Mouse (Mus musculus) stomach, embryonic 16.5 days (tissue): ENCODE data around the gene Ttn. TPM values are rescaled to one million over a fixed set of nuclear protein-coding genes. Genes with fewer than 3 reads are reported as not detected.

ENCODE experiments used
- ATAC-seq: fragments of 200-750 bp; cut with Nextera tagmentation; 2 replicates; pipeline ENCODE4 v1.8.0; 2017; ENCODE audit warnings: moderate number of reproducible peaks, moderate TSS enrichment; ENCODE audit not compliant: insufficient read depth, low FRiP score
- H3K27ac ChIP-seq: fragments of 300-500 bp; sonication (generic); 2 replicates; pipeline ENCODE4 v1.5.1; 2014; ENCODE audit warnings: low read length
- H3K27me3 ChIP-seq: fragments of 300-500 bp; sonication (generic); 2 replicates; pipeline ENCODE4 v1.6.1; 2014; ENCODE audit warnings: low read length, control low read depth, mixed read lengths; ENCODE audit not compliant: control insufficient read depth, insufficient read depth
- H3K36me3 ChIP-seq: fragments of 300-500 bp; sonication (generic); 2 replicates; pipeline ENCODE4 v1.6.1; 2014; ENCODE audit warnings: low read length; ENCODE audit not compliant: control insufficient read depth, insufficient read depth
- H3K4me1 ChIP-seq: fragments of 300-500 bp; sonication (generic); 2 replicates; pipeline ENCODE4 v1.6.1; 2014; ENCODE audit warnings: low read length, control low read depth, mixed read lengths; ENCODE audit not compliant: control insufficient read depth, insufficient read depth
- H3K4me2 ChIP-seq: fragments of 300-500 bp; sonication (generic); 2 replicates; pipeline ENCODE4 v1.6.1; 2014; ENCODE audit warnings: low read depth, low read length, mixed read lengths
- H3K4me3 ChIP-seq: fragments of 300-500 bp; sonication (generic); replicated peaks from 2 replicates; pipeline ENCODE4 v1.5.1; 2014; ENCODE audit warnings: mild to moderate bottlenecking, low read length
- H3K9ac ChIP-seq: fragments of 300-500 bp; sonication (generic); 2 replicates; pipeline ENCODE4 v1.6.1; 2014; ENCODE audit warnings: low read length
- H3K9me3 ChIP-seq: fragments of 300-500 bp; sonication (generic); replicated peaks from 2 replicates; pipeline ENCODE4 v1.6.1; 2016; ENCODE audit warnings: low read length, control low read depth; ENCODE audit not compliant: control insufficient read depth
- WGBS: fragments of 180-500 bp; shearing (Covaris S2); extraction: QIAGEN DNeasy Blood & Tissue Kit; methylation state at CpG from one replicate; pipeline ENCODE4 v1.1.7; 2014; 5-methylcytosine and 5-hydroxymethylcytosine counted together
- polyA plus RNA-seq: library from polyadenylated mRNA; unstranded; fragments of >200 nt; fragmentation: Nextera tagmentation; extraction: Ambion mirVana; gene quantifications from 2 replicates; pipeline ENCODE4 v1.2.1, GENCODE M21; 2015

Gene Ttn
- polyA plus RNA-seq, 1 experiment from 2014 or later = 45.3 TPM

GRCm38 (mm10) chr2:76987317-76987716 is 5.0 kb upstream of the Ttn start:
- Histone ChIP-seq H3K36me3 (no peaks in the 10 kb centered on the region), H3K27ac (no peak overlapping the region), H3K27me3 (no peaks in the 10 kb centered on the region), H3K4me2 (no peak overlapping the region), H3K9ac (no peak overlapping the region), H3K4me3 (no peak overlapping the region), H3K9me3 (no peaks in the 10 kb centered on the region), H3K4me1 (no peaks in the 10 kb centered on the region)
- 61% methylated on average over 4 of the region's 4 CpGs for WGBS
- no peak for ATAC-seq

- Histone ChIP-seq H3K4me2 (no peak overlapping the region), H3K9me3 (no peaks in the 10 kb centered on the region), H3K36me3 (no peaks in the 10 kb centered on the region), H3K27ac (no peak overlapping the region), H3K4me3 (no peak overlapping the region), H3K9ac (no peak overlapping the region), H3K27me3 (no peaks in the 10 kb centered on the region), H3K4me1 (no peaks in the 10 kb centered on the region)
- 74% methylated on average over 5 of the region's 5 CpGs for WGBS
- no peak for ATAC-seq
These were observed 2.0 kb upstream of the Ttn start for GRCm38 (mm10) chr2:76984384-76984783.

- H3K4me2 ChIP-seq = no peak overlapping the region
- H3K27ac ChIP-seq = no peak overlapping the region
- no peaks in the 10 kb centered on the region for H3K4me1 ChIP-seq
- no peak overlapping the region for H3K4me3 ChIP-seq
- no peak overlapping the region for H3K9ac ChIP-seq
- no peaks in the 10 kb centered on the region for H3K36me3 ChIP-seq
- ATAC-seq = no peak
- 29% methylated on average over 5 of the region's 5 CpGs for WGBS
- no peaks in the 10 kb centered on the region for H3K9me3 ChIP-seq
- no peaks in the 10 kb centered on the region for H3K27me3 ChIP-seq
These were observed 1.3 kb upstream of the Ttn start for GRCm38 (mm10) chr2:76983601-76984000.

GRCm38 (mm10) chr2:76981717-76982116 is 630 bp downstream of the Ttn start:
- H3K27me3 ChIP-seq = no peaks in the 10 kb centered on the region
- H3K4me2 ChIP-seq = no peak overlapping the region
- ATAC-seq = no peak
- no peaks in the 10 kb centered on the region for H3K4me1 ChIP-seq
- 61% methylated on average over 5 of the region's 5 CpGs for WGBS
- H3K27ac ChIP-seq = no peak overlapping the region
- H3K36me3 ChIP-seq = no peaks in the 10 kb centered on the region
- no peak overlapping the region for H3K4me3 ChIP-seq
- H3K9me3 ChIP-seq = no peaks in the 10 kb centered on the region
- no peak overlapping the region for H3K9ac ChIP-seq

- no peaks in the 10 kb centered on the region for H3K36me3 ChIP-seq
- no peak overlapping the region for H3K27ac ChIP-seq
- no peaks in the 10 kb centered on the region for H3K9me3 ChIP-seq
- H3K4me3 ChIP-seq = no peak overlapping the region
- H3K4me2 ChIP-seq = no peak overlapping the region
- H3K27me3 ChIP-seq = no peaks in the 10 kb centered on the region
- no peak overlapping the region for H3K9ac ChIP-seq
- no peaks in the 10 kb centered on the region for H3K4me1 ChIP-seq
- WGBS = 54% methylated on average over 9 of the region's 9 CpGs
- no peak for ATAC-seq
These were observed 2.2 kb downstream of the Ttn start for GRCm38 (mm10) chr2:76980146-76980545.

- WGBS = 81% methylated on average over 6 of the region's 6 CpGs
- H3K27ac ChIP-seq = no peak overlapping the region
- H3K9ac ChIP-seq = no peak overlapping the region
- H3K36me3 ChIP-seq = no peaks in the 10 kb centered on the region
- no peaks in the 10 kb centered on the region for H3K4me1 ChIP-seq
- H3K27me3 ChIP-seq = no peaks in the 10 kb centered on the region
- no peaks in the 10 kb centered on the region for H3K9me3 ChIP-seq
- ATAC-seq = no peak
- H3K4me2 ChIP-seq = no peak overlapping the region
- H3K4me3 ChIP-seq = no peak overlapping the region
These were observed 4.7 kb downstream of the Ttn start for GRCm38 (mm10) chr2:76977650-76978049.

- WGBS = 67% methylated on average over 4 of the region's 4 CpGs
- no peak for ATAC-seq
- H3K9ac ChIP-seq = no peak overlapping the region
- H3K36me3 ChIP-seq = no peaks in the 10 kb centered on the region
- no peak overlapping the region for H3K4me2 ChIP-seq
- H3K4me1 ChIP-seq = no peaks in the 10 kb centered on the region
- H3K27ac ChIP-seq = no peak overlapping the region
- H3K27me3 ChIP-seq = no peaks in the 10 kb centered on the region; the same call in 1 of the 2 replicates
- no peaks in the 10 kb centered on the region for H3K9me3 ChIP-seq
- H3K4me3 ChIP-seq = no peak overlapping the region
These were observed 10.3 kb downstream of the Ttn start for GRCm38 (mm10) chr2:76972051-76972450.

GRCm38 (mm10) chr2:76971069-76971468 is 11.3 kb downstream of the Ttn start:
- Histone ChIP-seq H3K36me3 (no peaks in the 10 kb centered on the region), H3K4me2 (no peak overlapping the region), H3K4me3 (no peak overlapping the region), H3K9me3 (no peaks in the 10 kb centered on the region), H3K4me1 (no peaks in the 10 kb centered on the region), H3K27me3 (no peaks in the 10 kb centered on the region; the same call in 1 of the 2 replicates), H3K27ac (no peak overlapping the region), H3K9ac (no peak overlapping the region)
- WGBS = 59% methylated on average over 5 of the region's 5 CpGs
- no peak for ATAC-seq

- Histone ChIP-seq H3K4me2 (no peak overlapping the region), H3K36me3 (no peaks in the 10 kb centered on the region), H3K27me3 (no peaks in the 10 kb centered on the region; the same call in 1 of the 2 replicates), H3K27ac (no peak overlapping the region), H3K9me3 (no peaks in the 10 kb centered on the region), H3K4me1 (no peaks in the 10 kb centered on the region), H3K9ac (no peak overlapping the region), H3K4me3 (no peak overlapping the region)
- WGBS = 14% methylated on average over 4 of the region's 4 CpGs
- ATAC-seq = no peak
These were observed 11.7 kb downstream of the Ttn start for GRCm38 (mm10) chr2:76970669-76971068.

GRCm38 (mm10) chr2:76970204-76970603 is 12.1 kb downstream of the Ttn start:
- Histone ChIP-seq H3K4me3 (no peak overlapping the region), H3K9me3 (no peaks in the 10 kb centered on the region), H3K9ac (no peak overlapping the region), H3K27ac (no peak overlapping the region), H3K4me1 (no peaks in the 10 kb centered on the region), H3K4me2 (no peak overlapping the region), H3K27me3 (no peaks in the 10 kb centered on the region; the same call in 1 of the 2 replicates), H3K36me3 (no peaks in the 10 kb centered on the region)
- WGBS = 62% methylated on average over 6 of the region's 6 CpGs
- ATAC-seq = no peak
